Mouse (Mus musculus) ES-E14 (cell line): ENCODE measurements around the gene Hs2st1. TPM values are rescaled to one million over a fixed set of nuclear protein-coding genes. Genes with fewer than 3 reads are reported as not detected.
A peak's percentile ranks its signal among the peaks of the same experiment; 100 is the strongest.

ENCODE experiments used
- DNase-seq: peaks from one replicate; pipeline ENCODE4 v3.0.0-alpha.2; 2013; ENCODE audit warnings: low read depth, low spot score
- H3K27ac ChIP-seq: 2 replicates; pipeline ENCODE4 v1.5.1; 2012; ENCODE audit warnings: low read depth, mild to moderate bottlenecking, low read length, moderate library complexity, mixed read lengths; ENCODE audit not compliant: poor library complexity, insufficient read depth, severe bottlenecking
- H3K36me3 ChIP-seq: 2 replicates; pipeline ENCODE4 v1.6.1; 2012; ENCODE audit warnings: mild to moderate bottlenecking, low read length, moderate library complexity, mixed read lengths; ENCODE audit not compliant: control insufficient read depth, poor library complexity, insufficient read depth, severe bottlenecking
- H3K4me1 ChIP-seq, 2 experiments: fragments of 150-350 bp in 1 of 2; sonication (generic) in 1 of 2; 2 replicates each; pipeline ENCODE4 v1.6.1; 2012; ENCODE audit warnings: low read length in 2 of 2, mild to moderate bottlenecking in 1 of 2, mixed read lengths in 1 of 2; ENCODE audit not compliant: control insufficient read depth in 2 of 2, insufficient read depth in 2 of 2, poor library complexity in 1 of 2
- H3K4me3 ChIP-seq, 2 experiments: fragments of 150-350 bp in 1 of 2; sonication (generic) in 1 of 2; 2 replicates each; pipeline ENCODE4 v1.5.1; 2012; ENCODE audit warnings: low read length in 2 of 2, low read depth in 1 of 2, mild to moderate bottlenecking in 1 of 2, mixed read lengths in 1 of 2; ENCODE audit not compliant: insufficient read depth in 1 of 2, poor library complexity in 1 of 2, severe bottlenecking in 1 of 2
- H3K9ac ChIP-seq: 2 replicates; pipeline ENCODE4 v1.6.1; 2012; ENCODE audit warnings: low read depth, mild to moderate bottlenecking, low read length, mixed read lengths; ENCODE audit not compliant: poor library complexity, insufficient read depth, severe bottlenecking
- H3K9me3 ChIP-seq: fragments of 150-350 bp; sonication (generic); 2 replicates; pipeline ENCODE4 v1.6.1; 2012; ENCODE audit warnings: low read depth, mild to moderate bottlenecking, low read length; ENCODE audit not compliant: control insufficient read depth, insufficient read depth
- CHD2 ChIP-seq: IDR thresholded peaks from 2 replicates; pipeline ENCODE4 v1.6.1; 2014; ENCODE audit warnings: mild to moderate bottlenecking, low read depth, low read length, inconsistent platforms
- HCFC1 ChIP-seq: IDR thresholded peaks from 2 replicates; pipeline ENCODE4 v1.6.1; 2012; ENCODE audit warnings: low read length, inconsistent platforms, borderline replicate concordance; ENCODE audit not compliant: insufficient read depth
- MAFK ChIP-seq: IDR thresholded peaks from 2 replicates; pipeline ENCODE4 v1.6.1; 2014; ENCODE audit warnings: mild to moderate bottlenecking, low read depth, low read length, inconsistent platforms; ENCODE audit not compliant: insufficient read depth
- ZC3H11A ChIP-seq: IDR thresholded peaks from 2 replicates; pipeline ENCODE4 v1.6.1; 2012; ENCODE audit warnings: low read depth, mild to moderate bottlenecking, inconsistent platforms, low read length, borderline replicate concordance
- ZNF384 ChIP-seq: IDR thresholded peaks from 2 replicates; pipeline ENCODE4 v1.6.1; 2012; ENCODE audit warnings: low read depth, low read length, inconsistent platforms
- in situ Hi-C, 2 experiments: fragments of 600-800 bp; cut with MboI; formaldehyde crosslinking; loops; one replicate each; pipeline ENCODE4 v1.15.1; 2025; ENCODE audit warnings: low sequenced_read_pairs in 2 of 2, inconsistent platforms in 1 of 2; ENCODE audit not compliant: unreplicated experiment in 2 of 2
- total RNA-seq: library from RNA; depleted of rRNA; stranded (reverse); fragments of 300-350 nt; gene quantifications from 2 replicates; pipeline ENCODE4 v1.2.3, GENCODE M21; 2012

Gene Hs2st1
- total RNA-seq, 1 experiment = 29.9 TPM

- in situ Hi-C loops = no loop called here
- no peak for DNase-seq
- Histone ChIP-seq H3K27ac (no peak overlapping the region), H3K9me3 (no peaks in the 10 kb centered on the region), H3K4me3 (no peak overlapping the region), H3K9ac (no peak overlapping the region), H3K36me3 (peaks cover 21% of the 10 kb centered on the region), H3K4me1 (no peaks in the 10 kb centered on the region)
- TF ChIP-seq MAFK (no peak), CHD2 (no peak), ZNF384 (no peak), ZC3H11A (no peak), HCFC1 (no peak)
Measured at GRCm38 (mm10) chr3:144578921-144579320, 8.9 kb upstream of the Hs2st1 start.

- TF ChIP-seq HCFC1 = no peak
- no peak for TF ChIP-seq ZC3H11A
- no peak for TF ChIP-seq MAFK
- TF ChIP-seq ZNF384 = no peak
- no peak for TF ChIP-seq CHD2
- H3K36me3 ChIP-seq = peaks cover 20% of the 10 kb centered on the region
- no peak for DNase-seq
- no peak overlapping the region for H3K4me3 ChIP-seq
- no peaks in the 10 kb centered on the region for H3K9me3 ChIP-seq
- in situ Hi-C loops = no loop called here
- H3K4me1 ChIP-seq = 0 out of 4 replicates have a peak, but pooled peaks cover 0 to 3% of the 10 kb centered on the region in 2 experiments
- H3K27ac ChIP-seq = no peak overlapping the region
- H3K9ac ChIP-seq = no peak overlapping the region
Measured at GRCm38 (mm10) chr3:144577366-144578340, 7.7 kb upstream of the Hs2st1 start.

- in situ Hi-C loops = no loop called here
- H3K9ac ChIP-seq = no peak overlapping the region
- H3K9me3 ChIP-seq = no peaks in the 10 kb centered on the region
- TF ChIP-seq ZC3H11A = no peak
- peaks cover 14% of the 10 kb centered on the region for H3K36me3 ChIP-seq
- H3K4me1 ChIP-seq = peaks cover 3 to 7% of the 10 kb centered on the region in 2 experiments; a peak in 2 of 4 replicates
- H3K27ac ChIP-seq = no peak overlapping the region
- no peak for DNase-seq
- no peak overlapping the region for H3K4me3 ChIP-seq
Measured at GRCm38 (mm10) chr3:144574256-144574655, 4.3 kb upstream of the Hs2st1 start.

GRCm38 (mm10) chr3:144570816-144571487, 971 bp upstream of the Hs2st1 start:
- peaks cover 4% of the 10 kb centered on the region for H3K36me3 ChIP-seq
- in situ Hi-C loops = no loop called here
- H3K4me1 ChIP-seq = peaks cover 3 to 7% of the 10 kb centered on the region in 2 experiments; a peak in 2 of 4 replicates
- no peak for DNase-seq
- TF ChIP-seq ZC3H11A = no peak
- peak overlapping the region; percentile 80 for H3K27ac ChIP-seq
- peak overlapping the region; percentile 63 to 79 for H3K4me3 ChIP-seq
- no peaks in the 10 kb centered on the region for H3K9me3 ChIP-seq
- H3K9ac ChIP-seq = peak overlapping the region; percentile 96
